Mouse (Mus musculus): Measurements from ENCODE around the gene Lman2l. TPM values are rescaled to one million over a fixed set of nuclear protein-coding genes. Genes with fewer than 3 reads are reported as not detected.
A peak's percentile ranks its signal among the peaks of the same experiment; 100 is the strongest.

Gene Lman2l
- total and polyA plus RNA-seq, 3 experiments, result 7.0 to 19.7 TPM; not detected in 1

DNA sequence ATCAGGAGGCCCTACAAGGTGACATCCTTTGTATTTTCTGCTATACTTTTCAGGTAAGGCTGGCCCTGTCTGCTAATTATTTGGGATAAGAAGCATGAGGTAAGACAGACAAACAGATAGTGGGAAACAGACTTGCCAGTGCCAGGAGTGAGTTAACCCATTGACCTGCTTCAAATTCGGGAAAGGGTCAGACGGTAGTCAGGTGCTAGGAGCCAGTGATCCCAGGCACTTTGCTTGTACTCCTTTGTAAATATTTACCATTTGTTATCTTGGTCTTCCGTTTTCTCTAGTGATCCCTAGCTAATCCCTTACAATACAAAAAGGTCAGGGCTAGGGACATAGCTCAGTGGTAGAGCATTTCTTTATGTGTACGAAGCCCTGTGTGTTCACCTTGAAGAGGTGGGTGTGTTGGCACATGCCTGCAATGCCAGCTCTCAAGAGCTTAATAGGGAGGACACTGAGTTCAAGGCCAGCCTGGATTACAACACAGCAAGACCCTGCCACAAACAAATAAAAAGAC, 20.6 kb upstream of the Lman2l start:
- H3K4me1 ChIP-seq (ENCODE audit: control insufficient read depth in 1 of 2, insufficient read depth in 2 of 2, low read length in 2 of 2), result peaks cover 0 to 18% of the 10 kb centered on the region in 2 experiments; a peak in 2 of 4 replicates
- H3K27me3 ChIP-seq (ENCODE audit: control insufficient read depth in 1 of 2, insufficient read depth in 2 of 2, low read length in 2 of 2), result no peaks in the 10 kb centered on the region
- no peaks in the 10 kb centered on the region for H3K9me3 ChIP-seq (replicated peaks; ENCODE audit: insufficient read depth, low read length)
- no peak overlapping the region for H3K27ac ChIP-seq (ENCODE audit: control insufficient read depth, low read depth, low read length)
- H3K4me3 ChIP-seq (ENCODE audit: control insufficient read depth in 1 of 2, insufficient read depth in 1 of 2, low read depth in 2 of 2, low read length in 2 of 2), result no peak overlapping the region
- no peak overlapping the region for H3K9ac ChIP-seq (ENCODE audit: control insufficient read depth, low read depth, low read length, poor library complexity, severe bottlenecking)
- H3K36me3 ChIP-seq (ENCODE audit: control insufficient read depth in 1 of 2, insufficient read depth in 2 of 2, low read length in 2 of 2), result peaks cover 0 to 9% of the 10 kb centered on the region in 2 experiments; a peak in 2 of 4 replicates
- TF ChIP-seq USF1 (IDR thresholded peaks at IDR 0.05; ENCODE audit: low read depth, low read length), result no peak
- TF ChIP-seq MAZ (IDR thresholded peaks at IDR 0.05; ENCODE audit: low read depth, low read length), result no peak
- TF ChIP-seq MAFK (IDR thresholded peaks at IDR 0.05; ENCODE audit: borderline replicate concordance, low read depth, low read length), result no peak
- no peak for TF ChIP-seq MEF2A (IDR thresholded peaks at IDR 0.05; ENCODE audit: extremely low read depth, insufficient replicate concordance, low read depth, low read length, poor library complexity, severe bottlenecking)
- no peak for TF ChIP-seq JUND (IDR thresholded peaks at IDR 0.05; ENCODE audit: low read depth, low read length)
- TF ChIP-seq ZMIZ1 (IDR thresholded peaks at IDR 0.05; ENCODE audit: low read depth, low read length), result no peak
- TF ChIP-seq USF2 (IDR thresholded peaks at IDR 0.05; ENCODE audit: borderline replicate concordance in 1 of 2, insufficient read depth in 1 of 2, low read depth in 1 of 2, low read length in 2 of 2), result no peak
- no peak for TF ChIP-seq KAT2A (conservative IDR thresholded peaks at IDR 0.05; ENCODE audit: low read depth, low read length)
- no peak for TF ChIP-seq CHD1 (IDR thresholded peaks at IDR 0.05; ENCODE audit: low read depth, low read length)
- H3K79me2 ChIP-seq (ENCODE audit: control insufficient read depth, insufficient read depth, low read length, poor library complexity), result no peaks in the 10 kb centered on the region
- no peak for DNase-seq (ENCODE audit: low read depth, low spot score)

DNA sequence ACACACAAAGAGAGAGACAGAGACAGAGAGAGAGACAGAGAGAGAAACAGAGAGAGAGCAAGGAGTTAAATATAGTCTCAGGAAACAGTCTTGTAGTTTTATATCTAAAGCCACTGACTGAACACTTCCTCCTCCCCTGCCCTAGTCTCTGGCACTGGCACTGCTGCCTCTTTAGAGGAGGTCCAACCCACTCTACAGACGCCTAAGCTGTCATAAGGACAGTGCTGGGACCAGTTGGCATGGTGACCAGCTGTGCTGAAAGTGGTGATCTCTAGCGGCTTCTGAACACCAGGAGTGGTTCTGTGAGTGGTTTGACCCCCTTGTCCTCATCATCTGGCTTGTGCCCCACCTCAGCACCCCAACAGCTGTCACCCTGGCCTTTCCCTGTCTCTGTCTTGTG, 16.8 kb upstream of the Lman2l start:
- DNase-seq (ENCODE audit: low read depth, low spot score), result peak; percentile 42
- Histone ChIP-seq H3K36me3 (ENCODE audit: control insufficient read depth in 1 of 2, insufficient read depth in 2 of 2, low read length in 2 of 2) (peaks cover 0 to 12% of the 10 kb centered on the region in 2 experiments; a peak in 2 of 4 replicates), H3K4me3 (ENCODE audit: control insufficient read depth in 1 of 2, insufficient read depth in 1 of 2, low read depth in 2 of 2, low read length in 2 of 2) (no peak overlapping the region), H3K4me1 (ENCODE audit: control insufficient read depth in 1 of 2, insufficient read depth in 2 of 2, low read length in 2 of 2) (peaks cover 6 to 24% of the 10 kb centered on the region in 2 experiments), H3K79me2 (ENCODE audit: control insufficient read depth, insufficient read depth, low read length, poor library complexity) (no peaks in the 10 kb centered on the region), H3K27ac (ENCODE audit: control insufficient read depth, low read depth, low read length) (no peak overlapping the region), H3K9me3 (replicated peaks; ENCODE audit: insufficient read depth, low read length) (no peaks in the 10 kb centered on the region), H3K9ac (ENCODE audit: control insufficient read depth, low read depth, low read length, poor library complexity, severe bottlenecking) (no peak overlapping the region), H3K27me3 (ENCODE audit: control insufficient read depth in 1 of 2, insufficient read depth in 2 of 2, low read length in 2 of 2) (no peaks in the 10 kb centered on the region)
- TF ChIP-seq MYC (IDR thresholded peaks at IDR 0.05; ENCODE audit: low read depth, low read length) (no peak), UBTF (IDR thresholded peaks at IDR 0.05; ENCODE audit: borderline replicate concordance, insufficient read depth, low read depth, low read length) (no peak), SMC3 (IDR thresholded peaks at IDR 0.05; ENCODE audit: low read depth, low read length) (no peak), MYB (IDR thresholded peaks at IDR 0.05; ENCODE audit: low read depth, low read length) (no peak), MAFK (IDR thresholded peaks at IDR 0.05; ENCODE audit: borderline replicate concordance, low read depth, low read length) (no peak), TBP (IDR thresholded peaks at IDR 0.05; ENCODE audit: low read depth, low read length) (no peak), EP300 (IDR thresholded peaks at IDR 0.05; ENCODE audit: low read depth in 1 of 2, low read length in 2 of 2) (no peak), TAL1 (IDR thresholded peaks at IDR 0.05; ENCODE audit: low read length) (no peak)
